In genomic region chr6:128145765-128146164, GRCm38 (mm10) we compare ENCODE assay signal across 7 mouse cellular contexts. TPM values are rescaled to one million over a fixed set of nuclear protein-coding genes. Genes with fewer than 3 reads are reported as not detected.
A peak's percentile ranks its signal among the peaks of the same experiment; 100 is the strongest.
DNase-seq lines count a peak whose midpoint lies in the region; ATAC-seq and TF ChIP-seq lines count a peak whose summit lies in the region.

No protein-coding gene starts in this region.

- DNase-seq in kidney, adult 2 months: peak; percentile 79
- peak; percentile 32 for DNase-seq in Muller cell, postnatal 12 days (ENCODE audit: inconsistent ontology term)
- peak; percentile 72 for DNase-seq in cerebellum, adult 18-20 months
- peak; percentile 80 for DNase-seq in kidney, postnatal 14 days
- peak; percentile 58 to 75 for DNase-seq in lung, postnatal 4 days

- WGBS in kidney, adult 2 months: 34% methylated on average over 6 of the region's 6 CpGs
- 52% methylated on average over 6 of the region's 6 CpGs for WGBS in kidney, embryonic 16.5 days

- H3K27ac ChIP-seq in kidney, adult 2 months (ENCODE audit: insufficient read depth, low read depth, low read length): no peak overlapping the region
- H3K27ac ChIP-seq in kidney, embryonic 16.5 days (ENCODE audit: low read length): no peak overlapping the region

- no peak overlapping the region for H3K4me2 ChIP-seq in kidney, embryonic 16.5 days (replicated peaks; ENCODE audit: low read depth, low read length)

- H3K4me3 ChIP-seq in kidney, adult 2 months (ENCODE audit: insufficient read depth, low read depth, low read length): no peak overlapping the region
- H3K4me3 ChIP-seq in kidney, embryonic 16.5 days (ENCODE audit: low read length): no peak overlapping the region

- no peak for ATAC-seq in kidney, embryonic 16.5 days (ENCODE audit: low FRiP score, low TSS enrichment)
- ATAC-seq in activated CD4-positive, CD25-positive, alpha-beta regulatory T cell, adult 4 months: no peak

- H3K27me3 ChIP-seq in kidney, adult 2 months (replicated peaks; ENCODE audit: control insufficient read depth, insufficient read depth, low read length): no peaks in the 10 kb centered on the region
- no peaks in the 10 kb centered on the region for H3K27me3 ChIP-seq in kidney, embryonic 16.5 days (ENCODE audit: insufficient read depth, low read length)

- H3K36me3 ChIP-seq in kidney, adult 2 months (ENCODE audit: control insufficient read depth, insufficient read depth, low read length): no peaks in the 10 kb centered on the region
- no peaks in the 10 kb centered on the region for H3K36me3 ChIP-seq in kidney, embryonic 16.5 days (ENCODE audit: insufficient read depth, low read length)

- H3K9me3 ChIP-seq in kidney, embryonic 16.5 days (ENCODE audit: low read length): no peaks in the 10 kb centered on the region

- no peak overlapping the region for H3K9ac ChIP-seq in kidney, embryonic 16.5 days (replicated peaks; ENCODE audit: low read length)

- no peak for TF ChIP-seq POLR2A in kidney, adult 2 months (IDR thresholded peaks at IDR 0.05; ENCODE audit: low read depth, low read length)

- TF ChIP-seq CTCF in kidney, adult 2 months (conservative IDR thresholded peaks at IDR 0.05; ENCODE audit: insufficient read depth, insufficient read length, low read depth, low read length): peak; percentile 92

- H3K4me1 ChIP-seq in kidney, adult 2 months (ENCODE audit: control insufficient read depth, insufficient read depth, low read length): peaks cover 11% of the 10 kb centered on the region; the same call in 1 of the 2 replicates
- peaks cover 16% of the 10 kb centered on the region for H3K4me1 ChIP-seq in kidney, embryonic 16.5 days (ENCODE audit: insufficient read depth, low read length)

RNA-seq across cellular contexts. Expression of gene Tspan9, which starts 2.4 kb away (rescaled TPM):
- 107 and 109 TPM in 2 replicates for polyA plus RNA-seq in kidney, adult 2 months (2012; rRNA removed)
- polyA plus RNA-seq in kidney, embryonic 16.5 days (2015; fragmentation: Nextera tagmentation; extraction: Ambion mirVana): 140 and 147 TPM in 2 replicates
- under 1 TPM; 0.08 to 0.23 TPM for polyA plus RNA-seq in activated CD4-positive, CD25-positive, alpha-beta regulatory T cell, adult 4 months (2017; shearing (Covaris generic))

Comparison
In these comparisons a context has a peak if more than half of its experiments do, and no peak if none do; other contexts are left out.
1. RNA of gene Tspan9, which starts 2.4 kb away (polyA plus RNA-seq): 140 to 147 TPM in kidney, embryonic 16.5 days and 107 to 109 TPM in kidney, adult 2 months; 0.08 to 0.23 TPM in activated CD4-positive, CD25-positive, alpha-beta regulatory T cell, adult 4 months; every median in the first group is over 10 times any median in the second.
2. Peak in every context shown above with its lines, with median percentiles within 50 percentile points of each other: DNase-seq.